Mouse (Mus musculus): ENCODE measurements around the gene Gm49393. TPM values are rescaled to one million over a fixed set of nuclear protein-coding genes. Genes with fewer than 3 reads are reported as not detected.

Gm49393 gene
- total RNA-seq, 2 experiments from 2014 or later, result 0.74 TPM; not detected in 1

GRCm38 (mm10) chr13:60813722-60814121 lies 121.7 kb downstream of the Gm49393 start:
- intact Hi-C loops (cut with DNase I), result no loop called here
- DNase-seq, result no peak

DNA sequence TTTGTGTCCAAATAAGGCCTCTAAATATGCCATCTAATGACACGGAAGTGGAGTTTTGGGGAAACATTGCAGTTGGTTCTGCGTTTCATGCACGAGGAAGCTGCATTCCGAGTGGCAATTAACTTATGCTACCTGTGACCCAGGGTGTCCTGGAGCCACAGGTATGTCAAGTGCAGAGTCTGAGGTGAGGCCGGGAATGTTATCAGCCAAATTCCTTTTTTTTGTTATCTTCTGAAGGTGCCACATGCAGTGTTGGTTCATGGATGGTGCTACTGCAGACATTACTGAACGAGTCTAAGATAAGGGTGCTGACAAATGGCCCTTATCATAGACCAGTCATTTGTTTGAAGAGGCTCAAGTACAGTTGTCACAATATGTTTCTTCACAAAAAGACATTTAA lies 122.6 kb downstream of the Gm49393 start:
- intact Hi-C loops (cut with DNase I), result no loop called here
- no peak for DNase-seq

DNA sequence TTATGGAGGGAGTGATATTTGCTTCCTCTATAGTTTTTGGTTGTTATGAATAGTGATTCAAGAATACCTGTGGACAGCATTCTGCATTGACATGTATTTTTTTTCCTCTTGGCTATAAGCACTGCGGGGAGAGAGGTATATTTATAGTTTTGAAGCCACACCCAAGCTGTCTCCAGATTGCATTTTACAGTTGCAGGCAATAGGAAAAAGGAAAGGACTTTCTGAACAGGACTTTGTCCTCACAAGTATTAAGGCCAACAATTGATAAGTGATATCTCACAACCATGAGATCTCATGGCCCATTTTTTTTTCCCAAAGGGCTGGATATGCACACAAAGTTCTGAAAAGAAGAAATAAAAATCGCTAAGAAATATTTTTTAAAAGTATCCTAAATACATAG lies 125.7 kb downstream of the Gm49393 start:
- intact Hi-C loops (cut with DNase I), result no loop called here
- no peak for DNase-seq

Other genes starting within 250 kb of the Gm49393 start
- not detected for gene BC051665, start 149.2 kb downstream of the Gm49393 start, total RNA-seq (2021)
- gene Ctsll3, start 132.7 kb downstream of the Gm49393 start, total RNA-seq (2021), result not detected
- under 1 TPM in 1 of 2 experiments, not detected in 1; 0.33 TPM for gene 4930486L24Rik, start 71.1 kb downstream of the Gm49393 start, total RNA-seq (2021)
- gene Gm49392, start 38.7 kb downstream of the Gm49393 start, total RNA-seq (2021), result under 1 TPM; 0.15 to 0.64 TPM
- gene Ctla2b, start 38.1 kb downstream of the Gm49393 start, total RNA-seq (2021), result 1 to 10 TPM; 1.0 to 1.6 TPM
- not detected for gene Tpbpb, start 30.7 kb downstream of the Gm49393 start, total RNA-seq (2021)
- gene Gm49391, start 981 bp upstream of the Gm49393 start, total RNA-seq (2021), result 1 to 10 TPM; 1.0 to 2.8 TPM
- gene Ctla2a, start 1.0 kb upstream of the Gm49393 start, total RNA-seq (2021), result 10 to 100 TPM; 30.3 to 32.3 TPM
- not detected for gene Tpbpa, start 6.4 kb upstream of the Gm49393 start, total RNA-seq (2021)
- not detected for gene Ctsj, start 70.4 kb upstream of the Gm49393 start, total RNA-seq (2021)
- gene Ctsq, start 105.0 kb upstream of the Gm49393 start, total RNA-seq (2021), result not detected
- not detected for gene Ctsr, start 228.7 kb upstream of the Gm49393 start, total RNA-seq (2021)

All from gastrocnemius, postnatal 36 days (tissue).